Mouse (Mus musculus) ovary, postnatal 14 days (tissue): ENCODE results near the gene Npas2.

ENCODE experiments used
- DNase-seq: peaks from one replicate; pipeline ENCODE4 v3.0.0; 2022; ENCODE audit warnings: low spot score

Npas2 gene

DNA sequence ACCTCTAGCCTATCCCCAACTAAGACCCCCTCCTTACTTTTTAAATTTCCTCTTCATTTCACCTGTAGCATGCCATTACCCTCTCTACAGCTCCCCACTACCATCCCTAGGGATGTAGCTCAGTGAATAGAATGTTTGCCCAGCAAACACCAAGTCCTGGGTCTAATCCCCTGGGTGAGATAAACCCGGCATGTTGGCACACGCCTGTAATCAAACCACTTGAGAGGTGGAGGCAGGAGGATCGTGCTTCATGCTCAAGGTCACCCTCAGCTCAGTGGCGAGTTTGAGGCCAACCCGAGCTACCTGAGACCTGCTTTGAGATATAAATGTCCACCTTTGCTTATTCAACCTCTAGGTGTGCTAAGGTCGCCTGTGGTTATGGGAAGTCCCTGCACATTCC is 19.5 kb downstream of the Npas2 start:
- no peak for DNase-seq

DNA sequence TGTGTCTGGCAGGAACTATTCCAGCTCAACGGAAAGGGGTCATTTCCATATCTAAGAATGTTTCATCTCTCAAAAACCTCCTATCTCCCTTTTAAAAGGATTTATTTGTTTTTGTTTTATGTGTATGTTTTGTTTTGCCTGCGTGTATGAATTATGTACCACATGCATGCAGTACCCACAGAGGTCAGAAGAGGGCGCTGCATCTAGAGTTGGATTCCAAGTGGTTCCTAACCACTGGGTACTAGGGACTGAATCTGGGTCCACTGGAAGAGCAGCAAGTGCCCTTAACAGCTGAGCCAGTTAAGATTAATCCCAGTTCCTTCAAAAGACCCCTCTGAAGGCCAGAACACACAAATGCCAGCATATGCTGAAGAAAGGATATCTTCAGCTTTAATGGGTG is 24.1 kb downstream of the Npas2 start:
- DNase-seq = no peak

- DNase-seq = no peak
Observed at GRCm38 (mm10) chr1:39228401-39228800, 34.9 kb downstream of the Npas2 start.

DNA sequence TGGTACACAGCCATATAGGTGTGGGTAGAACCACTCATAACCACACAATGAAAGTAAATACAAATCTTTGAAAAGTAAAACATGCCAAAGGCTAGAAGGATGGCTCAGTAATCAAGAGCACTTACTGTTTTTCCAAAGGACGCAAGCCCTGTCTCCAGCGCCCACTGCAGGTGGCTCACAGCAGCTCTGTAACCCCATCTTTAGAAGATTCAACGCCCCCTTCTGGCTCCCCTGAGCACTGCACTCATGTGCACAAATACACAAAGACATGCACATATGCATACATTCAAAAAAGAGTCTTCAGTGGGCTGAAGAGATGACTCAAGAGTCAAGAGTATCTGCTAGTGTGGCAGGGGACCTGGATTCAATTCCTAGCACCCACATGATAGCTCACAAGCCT is 36.5 kb downstream of the Npas2 start:
- no peak for DNase-seq

DNA sequence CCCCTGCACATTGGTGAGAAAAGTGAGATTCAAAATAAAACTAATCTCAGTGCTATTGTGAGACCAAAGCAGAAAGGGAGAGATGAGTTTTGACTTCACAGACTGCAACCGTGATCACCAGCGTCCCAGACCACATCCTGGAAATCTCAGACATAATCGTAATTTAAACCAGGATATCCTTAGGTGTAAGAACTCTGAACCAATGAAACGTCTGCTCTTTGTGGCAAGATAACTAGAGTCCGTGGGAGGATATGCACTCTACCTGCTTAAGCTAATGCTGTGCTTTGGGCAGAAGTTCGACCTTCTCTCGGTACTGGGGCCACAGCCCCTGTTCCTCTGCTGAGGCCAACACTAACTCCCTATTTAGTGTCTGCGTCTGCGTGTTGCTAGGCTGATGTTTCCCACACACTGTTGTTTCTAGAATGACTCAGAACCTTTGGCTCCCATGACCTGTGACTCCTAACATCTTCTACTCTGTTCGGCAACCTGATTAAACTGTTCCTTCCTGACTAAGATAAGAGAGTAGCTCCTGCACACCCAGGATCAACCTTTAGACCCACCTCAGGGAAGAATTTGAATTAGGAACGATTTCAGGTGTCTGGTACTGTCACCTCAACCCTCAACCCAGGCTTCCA is 41.4 kb downstream of the Npas2 start:
- no peak for DNase-seq

DNA sequence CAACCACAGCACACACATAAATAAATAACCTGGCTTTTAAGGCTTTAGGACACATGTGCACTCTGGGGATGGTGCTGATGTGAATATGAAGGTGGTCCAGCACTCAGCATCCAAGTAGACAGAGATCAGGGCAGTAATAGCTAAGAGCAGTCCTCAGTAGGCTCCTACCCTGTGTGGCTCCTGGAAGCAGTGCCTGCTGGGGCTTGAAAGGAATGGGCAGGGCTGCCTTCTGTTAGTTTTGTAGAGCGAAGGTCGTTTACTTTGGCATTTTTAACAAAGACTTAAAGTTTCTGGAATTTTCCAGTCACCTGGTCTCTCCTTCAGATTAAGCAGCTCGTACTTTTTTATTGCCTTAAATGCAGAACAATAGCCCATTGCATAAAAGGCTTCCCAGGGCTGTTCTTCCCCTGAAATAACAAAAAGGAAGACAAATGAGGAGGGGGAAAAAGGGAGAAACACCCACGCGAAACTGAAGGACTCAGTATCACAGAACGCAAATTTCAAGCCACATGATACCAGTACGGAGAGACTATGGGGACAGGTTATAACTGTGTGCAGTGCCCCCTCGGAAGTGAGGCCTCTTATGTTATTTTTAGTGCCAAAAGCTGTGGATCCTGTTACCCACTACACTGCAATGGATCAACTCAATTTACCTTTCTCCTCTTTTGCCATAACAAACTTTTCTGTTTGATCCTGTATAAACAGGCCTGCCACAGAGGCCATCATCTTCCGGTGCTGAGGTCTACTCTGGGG is 44.1 kb downstream of the Npas2 start:
- no peak for DNase-seq

GRCm38 (mm10) chr1:39240860-39241584 is 47.5 kb downstream of the Npas2 start:
- DNase-seq = no peak

DNA sequence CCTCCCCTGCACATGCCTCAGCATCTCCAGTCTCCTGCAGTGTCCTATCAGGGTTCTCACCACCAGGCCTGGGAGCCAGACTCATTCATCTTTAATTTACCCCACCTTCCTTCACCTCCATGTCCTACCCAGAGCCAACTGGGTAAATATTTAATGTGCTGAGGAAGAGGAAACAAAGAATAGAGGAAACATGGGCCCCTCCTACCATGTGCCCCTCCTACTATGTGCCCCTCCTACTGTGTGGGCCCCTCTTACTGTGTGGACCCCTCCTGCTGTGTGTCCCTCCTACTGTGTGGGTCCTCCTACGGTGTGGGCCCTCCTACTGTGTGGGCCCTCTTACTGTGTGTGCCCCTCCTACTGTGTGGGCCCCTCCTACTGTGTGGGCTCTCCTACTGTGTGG is 51.2 kb downstream of the Npas2 start:
- no peak for DNase-seq

DNA sequence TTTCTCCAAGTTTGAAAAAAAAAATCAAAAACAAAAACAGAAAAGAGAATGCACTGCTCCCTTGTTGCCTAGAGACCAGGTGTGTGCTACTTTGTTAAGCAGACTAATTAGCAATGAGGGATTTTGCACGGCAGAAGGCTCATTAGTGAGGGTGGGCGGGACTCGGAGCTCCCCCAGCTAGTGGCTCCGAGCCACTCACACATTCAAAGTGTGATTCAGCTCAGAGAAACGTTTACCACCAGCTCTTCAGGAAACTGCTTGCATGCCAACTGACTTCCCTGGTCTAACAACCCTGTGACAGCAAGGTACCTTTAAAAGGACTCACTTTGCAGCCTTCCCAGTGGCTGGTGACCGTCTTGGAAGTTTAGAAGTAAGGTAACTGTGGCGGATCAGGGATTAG is 58.1 kb downstream of the Npas2 start:
- DNase-seq = no peak

DNA sequence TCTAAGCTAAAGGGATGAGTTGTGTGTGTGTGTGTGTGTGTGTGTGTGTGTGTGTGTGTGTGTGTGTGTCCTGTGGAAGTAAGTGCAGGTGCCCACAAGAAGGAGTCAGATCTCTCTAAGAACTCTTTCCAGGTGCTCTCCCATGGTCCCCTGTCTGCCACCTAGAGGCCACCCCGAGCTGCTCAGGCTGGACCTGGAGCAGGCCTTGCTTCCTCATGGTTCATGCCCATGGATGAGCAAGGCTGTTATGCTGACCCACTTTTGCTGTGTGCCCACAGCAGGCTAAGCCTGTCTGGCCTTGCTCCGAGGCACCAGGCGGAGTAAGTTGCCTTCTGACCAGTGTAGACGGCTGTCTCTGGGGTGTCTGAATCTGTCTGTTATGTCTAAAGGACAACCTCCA is 60.2 kb downstream of the Npas2 start:
- DNase-seq = no peak

GRCm38 (mm10) chr1:39256051-39256450 is 62.5 kb downstream of the Npas2 start:
- DNase-seq = no peak

GRCm38 (mm10) chr1:39256513-39257330 is 63.2 kb downstream of the Npas2 start:
- no peak for DNase-seq

DNA sequence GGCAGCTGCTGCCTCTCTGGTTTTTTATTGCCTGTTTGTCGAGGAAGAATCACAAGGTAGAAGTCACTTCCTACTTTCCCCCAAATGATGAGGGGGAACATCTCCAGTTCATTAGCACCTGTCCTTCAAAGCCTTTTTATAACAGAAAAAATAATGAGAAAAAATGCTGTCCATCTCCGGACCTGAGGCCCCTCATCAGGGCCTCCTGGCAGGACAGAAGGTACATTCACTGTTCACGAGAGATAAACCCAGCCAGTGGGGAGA is 63.7 kb downstream of the Npas2 start:
- DNase-seq = no peak

DNA sequence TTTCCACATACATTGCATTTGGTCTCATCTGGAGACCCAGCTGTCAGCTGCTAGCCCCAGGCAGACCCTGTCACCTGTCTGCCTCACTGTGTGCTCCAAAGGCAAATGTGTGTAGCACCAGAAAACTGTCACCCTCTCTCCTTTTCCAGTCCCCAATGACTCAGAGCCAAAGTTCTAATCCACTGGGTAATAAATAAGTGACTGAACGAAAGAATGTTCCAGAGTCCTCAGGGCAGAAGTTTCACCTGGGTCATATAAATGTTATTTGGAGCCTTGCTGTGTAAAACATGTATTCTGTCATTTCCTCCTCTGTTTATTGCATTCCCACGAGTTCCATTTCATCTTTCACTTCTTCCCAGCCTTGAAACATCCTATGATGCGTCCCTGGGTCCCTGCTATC is 66.1 kb downstream of the Npas2 start:
- DNase-seq = no peak

GRCm38 (mm10) chr1:39260183-39260978 is 66.8 kb downstream of the Npas2 start:
- no peak for DNase-seq

- no peak for DNase-seq
Observed at GRCm38 (mm10) chr1:39266843-39267512, 73.4 kb downstream of the Npas2 start.

DNA sequence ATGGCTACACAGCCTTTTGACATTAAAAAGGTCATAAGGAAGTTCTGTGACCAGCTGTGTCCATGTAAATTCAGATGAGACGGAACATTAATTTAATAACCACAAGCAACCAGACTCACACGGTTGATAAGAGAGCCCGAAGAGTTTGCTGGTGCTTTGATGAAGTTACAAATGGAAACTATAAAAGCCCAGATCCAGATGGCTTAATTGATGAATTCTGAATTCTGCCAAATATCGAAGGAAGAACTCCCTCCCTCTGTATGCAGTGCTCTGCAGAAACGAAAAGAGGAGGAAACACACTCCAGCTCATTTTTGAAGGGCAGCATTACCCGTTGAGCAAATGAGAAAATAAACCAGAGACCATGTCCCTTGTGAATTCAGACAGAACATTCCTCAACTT is 79.4 kb downstream of the Npas2 start:
- DNase-seq = no peak

DNA sequence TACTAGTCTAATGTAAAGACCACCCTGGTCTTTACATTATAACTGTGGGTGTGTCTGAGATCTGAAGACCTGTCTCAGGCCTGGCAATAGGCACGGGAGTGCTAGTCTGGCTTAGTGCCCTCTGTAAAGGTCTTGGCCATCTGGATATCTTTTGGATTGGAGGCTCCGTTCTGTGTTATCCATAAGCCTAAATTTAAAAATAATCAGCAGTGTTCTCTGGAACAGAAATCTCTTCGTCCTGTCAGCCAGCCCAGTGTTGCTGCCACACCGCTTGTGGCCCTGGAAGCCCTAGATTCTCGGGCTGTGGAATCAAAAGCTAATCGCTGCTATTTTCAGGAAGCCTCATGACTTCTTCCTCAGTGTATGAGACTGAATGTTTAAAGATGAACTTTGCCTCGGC is 86.9 kb downstream of the Npas2 start:
- DNase-seq = no peak

- DNase-seq = peak; percentile 19
Observed at GRCm38 (mm10) chr1:39280989-39281875, 87.7 kb downstream of the Npas2 start.

DNA sequence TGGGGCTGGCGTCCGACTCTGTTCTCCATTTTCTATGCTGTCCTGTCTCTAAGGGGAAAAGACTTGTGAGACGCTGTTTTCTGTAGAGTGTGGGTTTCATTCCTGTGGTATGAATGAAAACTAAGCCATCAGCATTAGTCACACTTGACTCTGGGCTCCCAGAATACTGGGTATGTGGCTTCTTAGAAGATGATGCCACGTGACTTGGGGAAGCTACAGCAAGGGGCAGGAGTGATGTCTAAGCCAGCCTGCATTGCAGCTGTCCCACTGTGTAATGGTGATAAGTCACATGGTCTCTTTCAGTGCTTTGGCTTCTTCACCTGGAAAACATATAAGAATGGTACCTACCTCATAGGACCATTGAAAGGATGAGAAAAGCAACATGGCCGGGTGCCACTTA is 88.4 kb downstream of the Npas2 start:
- DNase-seq = no peak
